Mouse (Mus musculus) liver, postnatal 0 days (tissue): ENCODE results near the gene Tor2a. TPM values are rescaled to one million over a fixed set of nuclear protein-coding genes. Genes with fewer than 3 reads are reported as not detected.

ENCODE experiments used
- ATAC-seq: fragments of 200-750 bp; cut with Nextera tagmentation; 2 replicates; pipeline ENCODE4 v1.8.0; 2017; ENCODE audit warnings: mild to moderate bottlenecking, moderate library complexity
- DNase-seq: peaks from one replicate; pipeline ENCODE4 v3.0.0-alpha.2; 2016
- H3K27ac ChIP-seq: fragments of 300-500 bp; sonication (generic); 2 replicates; pipeline ENCODE4 v1.5.1; 2014; ENCODE audit warnings: antibody characterized with exemption, moderate library complexity, mild to moderate bottlenecking, low read depth
- H3K27me3 ChIP-seq: fragments of 300-500 bp; sonication (generic); 2 replicates; pipeline ENCODE4 v1.6.1; 2014; ENCODE audit warnings: low read length, control low read depth, mixed read lengths; ENCODE audit not compliant: insufficient read depth
- H3K36me3 ChIP-seq: fragments of 300-500 bp; sonication (generic); replicated peaks from 2 replicates; pipeline ENCODE4 v1.6.1; 2014; ENCODE audit warnings: mild to moderate bottlenecking, control low read depth, low read length, moderate library complexity, mixed read lengths; ENCODE audit not compliant: insufficient read depth
- H3K4me1 ChIP-seq: fragments of 300-500 bp; sonication (generic); 2 replicates; pipeline ENCODE4 v1.6.1; 2014; ENCODE audit warnings: antibody characterized with exemption, mild to moderate bottlenecking, control low read depth; ENCODE audit not compliant: insufficient read depth
- H3K4me2 ChIP-seq: fragments of 300-500 bp; sonication (generic); 2 replicates; pipeline ENCODE4 v1.6.1; 2014; ENCODE audit warnings: low read depth, mild to moderate bottlenecking, low read length, moderate library complexity, mixed read lengths
- H3K4me3 ChIP-seq: fragments of 300-500 bp; sonication (generic); 2 replicates; pipeline ENCODE4 v1.5.1; 2014; ENCODE audit warnings: low read depth, low read length
- H3K9ac ChIP-seq: fragments of 300-500 bp; sonication (generic); replicated peaks from 2 replicates; pipeline ENCODE4 v1.6.1; 2014; ENCODE audit warnings: mild to moderate bottlenecking, moderate library complexity
- H3K9me3 ChIP-seq: fragments of 300-500 bp; sonication (generic); 2 replicates; pipeline ENCODE4 v1.6.1; 2016; ENCODE audit warnings: mild to moderate bottlenecking, control low read depth, low read length, mixed read lengths
- CTCF ChIP-seq: sonication (generic); IDR thresholded peaks from 2 replicates; pipeline ENCODE4 v1.5.1; 2016; ENCODE audit warnings: antibody characterized with exemption, low read depth
- EP300 ChIP-seq: IDR thresholded peaks from 2 replicates; pipeline ENCODE4 v1.6.1; 2016; ENCODE audit warnings: antibody characterized with exemption, low read depth, mild to moderate bottlenecking
- WGBS: fragments of 180-500 bp; shearing (Covaris S2); extraction: QIAGEN DNeasy Blood & Tissue Kit; methylation state at CpG from one replicate; pipeline ENCODE4 v1.1.7; 2014; ENCODE audit not compliant: insufficient replicate concordance; 5-methylcytosine and 5-hydroxymethylcytosine counted together
- polyA plus RNA-seq: library from polyadenylated mRNA; unstranded; fragments of >200 nt; fragmentation: Nextera tagmentation; extraction: Ambion mirVana; gene quantifications from 2 replicates; pipeline ENCODE4 v1.2.1, GENCODE M21; 2015

The Tor2a gene
- polyA plus RNA-seq, 1 experiment from 2014 or later: 34.6 TPM

DNA sequence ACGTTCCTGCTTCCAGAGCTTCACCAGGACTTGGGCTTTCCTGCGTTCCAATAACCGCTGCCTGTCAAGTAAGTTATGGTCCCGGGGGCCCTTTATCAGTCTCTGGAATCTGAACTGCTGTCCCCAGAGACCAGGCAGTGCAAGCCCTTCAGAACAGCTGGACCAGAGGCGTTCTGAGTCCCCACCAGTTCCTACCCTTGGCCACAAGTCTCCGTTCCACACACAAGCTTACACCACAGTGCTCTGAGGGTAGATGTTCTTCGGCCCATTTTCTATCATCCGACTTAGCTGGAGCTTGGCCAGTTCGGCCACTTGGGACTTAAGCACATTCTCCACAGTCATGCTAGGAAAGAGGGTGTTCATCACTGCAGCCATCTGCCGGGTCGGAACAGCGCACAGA, 10.2 kb downstream of the Tor2a start:
- ATAC-seq: no peak
- Histone ChIP-seq H3K36me3 (no peaks in the 10 kb centered on the region), H3K4me2 (no peak overlapping the region), H3K9me3 (no peaks in the 10 kb centered on the region), H3K27me3 (no peaks in the 10 kb centered on the region), H3K4me1 (peaks cover 5% of the 10 kb centered on the region), H3K4me3 (no peak overlapping the region), H3K27ac (no peak overlapping the region), H3K9ac (no peak overlapping the region)
- WGBS: 66% methylated on average over 12 of the region's 12 CpGs
- TF ChIP-seq CTCF (no peak), EP300 (no peak)
- no peak for DNase-seq

DNA sequence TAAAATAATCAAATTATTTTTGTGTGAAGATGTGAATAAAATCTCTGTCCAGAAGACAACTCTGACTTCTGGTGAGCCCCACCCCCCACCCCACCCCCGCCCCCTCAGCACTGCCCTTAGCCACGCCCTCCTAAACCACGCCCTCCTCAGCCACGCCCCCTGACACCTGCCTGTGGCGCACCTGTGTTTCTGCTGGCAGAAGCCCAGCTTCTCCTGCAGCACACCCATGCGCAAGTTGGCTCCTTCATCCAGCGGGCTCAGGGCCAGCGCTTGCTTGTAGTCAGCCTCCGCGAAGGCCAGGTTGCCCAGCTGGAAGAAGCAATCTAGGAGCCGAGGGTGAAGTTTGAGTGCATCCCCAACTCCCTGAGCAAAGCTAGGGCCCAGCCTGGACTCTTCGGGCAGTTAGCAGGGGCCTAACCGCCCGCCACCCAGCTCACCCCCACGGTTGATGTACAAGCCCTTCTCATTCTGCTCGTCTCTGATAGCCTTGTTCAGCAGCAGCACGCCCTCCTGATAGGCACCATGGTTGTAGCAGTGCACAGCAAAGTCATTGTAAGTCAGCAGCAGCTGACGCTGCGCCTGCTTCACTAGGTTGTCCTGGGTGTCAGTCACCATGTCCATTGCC, 11.7 kb downstream of the Tor2a start:
- Histone ChIP-seq H3K27ac (no peak overlapping the region), H3K27me3 (no peaks in the 10 kb centered on the region), H3K4me3 (no peak overlapping the region), H3K4me2 (no peak overlapping the region), H3K9ac (no peak overlapping the region), H3K9me3 (no peaks in the 10 kb centered on the region), H3K36me3 (no peaks in the 10 kb centered on the region), H3K4me1 (peaks cover 5% of the 10 kb centered on the region)
- ATAC-seq (peak; percentile 69), DNase-seq (peak; percentile 56)
- WGBS: 45% methylated on average over 19 of the region's 19 CpGs
- no peak for TF ChIP-seq EP300
- no peak for TF ChIP-seq CTCF

DNA sequence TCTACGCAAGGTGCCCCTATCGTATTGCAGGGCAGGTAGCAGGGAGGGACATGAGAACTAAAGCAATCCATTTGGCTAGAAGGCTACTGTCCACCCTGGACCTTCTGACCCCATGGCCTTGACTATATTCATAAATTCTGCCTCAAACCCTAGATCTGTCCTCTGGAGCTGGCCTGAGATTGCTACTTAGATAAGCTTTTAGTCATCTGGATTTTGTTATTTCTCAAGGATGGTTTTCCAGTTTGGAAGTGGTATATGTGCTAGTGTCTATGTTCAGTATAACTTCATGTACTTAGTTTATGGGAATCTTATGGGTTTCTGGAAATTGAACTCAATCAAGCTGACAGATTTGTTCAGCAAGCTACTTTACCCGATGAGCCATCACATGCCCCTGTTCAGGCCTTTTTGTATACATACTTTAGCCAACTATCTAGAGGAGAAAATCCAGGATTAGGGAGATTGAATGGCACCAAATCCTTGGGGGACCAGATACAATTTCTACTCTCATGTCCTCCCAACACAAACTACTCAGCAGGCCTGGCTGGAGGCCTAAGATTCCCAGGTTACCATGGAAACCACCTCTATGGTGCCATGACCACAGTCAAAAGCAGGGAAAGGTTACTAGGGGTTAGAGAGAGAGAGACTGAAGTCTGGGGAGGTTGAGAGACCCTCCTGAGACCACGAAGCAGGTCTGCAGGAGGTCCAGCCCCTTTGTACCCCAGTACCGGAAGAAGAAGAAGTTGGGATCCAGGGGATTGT, 12.5 kb downstream of the Tor2a start:
- Histone ChIP-seq H3K9ac (no peak overlapping the region), H3K27me3 (no peaks in the 10 kb centered on the region), H3K27ac (no peak overlapping the region), H3K4me2 (no peak overlapping the region), H3K36me3 (no peaks in the 10 kb centered on the region), H3K9me3 (no peaks in the 10 kb centered on the region), H3K4me3 (no peak overlapping the region), H3K4me1 (peaks cover 5% of the 10 kb centered on the region)
- ATAC-seq: no peak
- DNase-seq: no peak
- TF ChIP-seq CTCF (no peak), EP300 (no peak)
- 84% methylated on average over 5 of the region's 5 CpGs for WGBS

DNA sequence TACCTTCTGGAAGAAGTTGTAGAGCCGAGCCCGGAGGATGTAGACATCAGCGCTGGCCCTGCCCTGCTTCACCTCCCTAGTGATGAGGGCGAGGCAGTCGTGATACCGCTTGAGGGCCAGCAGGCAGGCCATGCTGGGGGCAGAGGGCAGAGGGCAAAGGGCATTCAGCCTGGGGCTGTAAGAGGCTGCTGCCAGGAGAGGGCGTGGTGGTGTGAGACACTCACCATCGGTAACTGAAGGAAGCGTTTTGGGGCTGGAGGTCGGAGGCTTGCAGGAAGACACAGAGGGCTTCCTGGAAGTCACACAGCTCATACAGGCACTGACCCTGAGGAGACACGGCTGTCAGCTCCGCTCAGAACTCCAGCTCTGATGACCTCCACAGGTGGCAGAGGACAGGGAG, 14.9 kb downstream of the Tor2a start:
- Histone ChIP-seq H3K9ac (no peak overlapping the region), H3K9me3 (no peaks in the 10 kb centered on the region), H3K27me3 (no peaks in the 10 kb centered on the region), H3K4me3 (no peak overlapping the region), H3K27ac (no peak overlapping the region), H3K4me2 (no peak overlapping the region), H3K4me1 (peaks cover 13% of the 10 kb centered on the region), H3K36me3 (no peaks in the 10 kb centered on the region)
- WGBS: 28% methylated on average over 12 of the region's 12 CpGs
- DNase-seq: peak; percentile 46
- TF ChIP-seq EP300: no peak
- TF ChIP-seq CTCF: peak; percentile 29
- no peak for ATAC-seq

DNA sequence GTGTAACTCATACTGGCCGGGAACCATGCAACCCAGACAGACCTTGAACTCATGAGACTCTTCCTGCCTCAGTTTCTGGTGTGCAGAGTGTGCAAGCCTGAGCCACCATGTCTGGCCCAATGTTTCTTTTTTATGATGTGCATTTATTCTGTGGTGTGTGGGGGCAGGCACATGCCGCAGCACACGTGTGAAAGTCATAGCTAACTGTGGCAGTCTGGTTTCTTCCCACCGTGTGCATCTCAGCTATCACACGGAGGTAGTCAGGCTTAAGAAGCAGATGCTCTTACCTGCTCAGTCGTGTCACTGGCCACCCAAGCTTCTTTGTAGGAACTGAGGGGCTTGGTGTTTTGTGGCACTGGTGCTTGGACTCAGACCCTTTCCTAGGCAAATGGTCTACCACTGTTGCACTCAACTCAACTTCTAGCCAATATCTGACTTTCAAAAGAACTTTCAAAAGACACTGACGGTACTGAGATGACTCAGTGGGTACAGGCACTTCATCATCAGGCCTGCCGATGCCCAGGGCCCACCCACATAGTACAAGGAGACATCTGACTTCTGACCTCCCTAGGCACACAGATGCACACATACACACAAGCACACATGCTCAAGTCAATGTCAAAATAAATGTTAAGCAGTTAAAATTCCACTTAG, 15.7 kb downstream of the Tor2a start:
- no peak for TF ChIP-seq CTCF
- TF ChIP-seq EP300: no peak
- no peak overlapping the region for H3K4me2 ChIP-seq

DNA sequence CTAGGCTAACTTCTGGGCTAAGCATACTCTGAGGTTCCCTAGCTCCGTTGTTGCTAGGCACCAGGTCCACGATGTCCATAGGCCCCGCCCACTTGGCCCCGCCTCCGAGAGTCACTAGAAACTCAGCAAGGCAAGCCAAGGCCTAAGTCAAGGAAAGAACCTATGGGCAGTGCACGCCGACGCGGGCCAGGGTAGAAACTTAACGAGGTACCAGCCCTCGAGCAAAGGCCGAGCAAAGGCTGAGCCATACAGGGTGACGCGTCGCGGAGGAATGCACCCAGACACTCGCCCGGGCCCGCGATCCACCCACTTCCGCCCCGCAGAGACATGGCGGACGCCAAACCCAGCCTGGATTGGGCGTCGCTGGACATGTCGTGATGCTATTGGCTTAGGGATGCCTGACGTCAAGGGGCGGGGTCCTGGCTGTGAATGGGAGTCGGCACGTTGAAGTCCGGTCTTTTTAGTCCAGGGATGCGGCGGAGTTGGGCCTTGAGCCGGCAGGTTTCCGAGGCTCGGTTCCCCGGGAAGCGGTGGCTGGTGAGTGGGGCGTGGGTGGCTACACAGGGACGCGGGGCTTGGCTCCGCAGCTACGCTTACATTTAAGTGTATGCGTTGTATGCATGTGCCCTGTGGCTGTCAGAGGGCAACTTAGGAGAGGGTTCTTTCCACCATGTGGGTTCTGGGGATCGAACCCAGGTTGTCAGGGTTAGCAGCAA, 18.5 kb downstream of the Tor2a start, which contains the start of the genes Ttc16 and Ptrh1:
Gene Ttc16 (minus strand): TSS at position 275 of the 716 bp plus-strand sequence.
Gene Ptrh1 (plus strand): TSS at position 428 of the 716 bp plus-strand sequence.
- Histone ChIP-seq H3K36me3 (no peaks in the 10 kb centered on the region), H3K4me1 (peaks cover 13% of the 10 kb centered on the region), H3K27ac (peak within 1 kb of the TSS; percentile 68), H3K9me3 (no peaks in the 10 kb centered on the region), H3K27me3 (no peaks in the 10 kb centered on the region), H3K4me3 (peak within 1 kb of the TSS; percentile 69), H3K4me2 (peak within 1 kb of the TSS; percentile 93), H3K9ac (peak within 1 kb of the TSS; percentile 63)
- DNase-seq (peak; percentile 98), ATAC-seq (peak; percentile 98)
- TF ChIP-seq EP300: no peak
- no peak for TF ChIP-seq CTCF
- 2% methylated on average over 46 of the region's 46 CpGs for WGBS

More for the DNA sequence above, 15.7 kb downstream of the Tor2a start:
- H3K4me1 ChIP-seq: peaks cover 13% of the 10 kb centered on the region
- DNase-seq (no peak), ATAC-seq (no peak)
- H3K36me3 ChIP-seq: no peaks in the 10 kb centered on the region
- H3K4me3 ChIP-seq: no peak overlapping the region
- WGBS: 73% methylated on average over 8 of the region's 8 CpGs
- H3K9ac ChIP-seq: no peak overlapping the region
- H3K9me3 ChIP-seq: no peaks in the 10 kb centered on the region
- no peaks in the 10 kb centered on the region for H3K27me3 ChIP-seq
- H3K27ac ChIP-seq: no peak overlapping the region
